Mouse (Mus musculus) thymus, adult 2 months (tissue): ENCODE results near the gene Tmem88b. TPM values are rescaled to one million over a fixed set of nuclear protein-coding genes. Genes with fewer than 3 reads are reported as not detected.

Experiments
- DNase-seq: peaks from one replicate; pipeline ENCODE4 v3.0.0; 2021
- H3K27ac ChIP-seq: fragments of 200-500 bp; 2 replicates; pipeline ENCODE4 v1.5.1; 2012; ENCODE audit warnings: low read length, control low read depth; ENCODE audit not compliant: control insufficient read depth, insufficient read depth
- H3K27me3 ChIP-seq: fragments of 200-500 bp; 2 replicates; pipeline ENCODE4 v1.6.1; 2012; ENCODE audit warnings: mild to moderate bottlenecking, low read length, moderate library complexity, mixed read lengths; ENCODE audit not compliant: control insufficient read depth, insufficient read depth
- H3K36me3 ChIP-seq: fragments of 200-500 bp; 2 replicates; pipeline ENCODE4 v1.6.1; 2012; ENCODE audit warnings: mild to moderate bottlenecking, low read length, moderate library complexity; ENCODE audit not compliant: control insufficient read depth, insufficient read depth
- H3K4me1 ChIP-seq: fragments of 200-500 bp; replicated peaks from 2 replicates; pipeline ENCODE4 v1.6.1; 2012; ENCODE audit warnings: low read length; ENCODE audit not compliant: control insufficient read depth, insufficient read depth
- H3K4me3 ChIP-seq: fragments of 200-500 bp; 2 replicates; pipeline ENCODE4 v1.5.1; 2012; ENCODE audit warnings: mild to moderate bottlenecking, low read length, control low read depth, moderate library complexity; ENCODE audit not compliant: control insufficient read depth, insufficient read depth
- CTCF ChIP-seq: fragments of 200-500 bp; IDR thresholded peaks from 2 replicates; pipeline ENCODE4 v1.5.1; 2012; ENCODE audit warnings: mild to moderate bottlenecking, control low read depth, low read length, moderate library complexity, borderline replicate concordance; ENCODE audit not compliant: control insufficient read depth, poor library complexity, insufficient read depth; ENCODE audit errors: extremely low read depth
- POLR2A ChIP-seq: fragments of 200-500 bp; IDR thresholded peaks from 2 replicates; pipeline ENCODE4 v1.6.1; 2012; ENCODE audit warnings: mild to moderate bottlenecking, low read length, control low read depth, moderate library complexity; ENCODE audit not compliant: control insufficient read depth, poor library complexity, insufficient read depth; ENCODE audit errors: extremely low read depth
- WGBS: fragments of 180-500 bp; shearing (Covaris S2); methylation state at CpG from one replicate; pipeline ENCODE4 v1.1.7; 2018; 5-methylcytosine and 5-hydroxymethylcytosine counted together
- polyA plus RNA-seq: library from polyadenylated mRNA; depleted of rRNA; stranded (reverse); fragments of >200 nt; gene quantifications from 2 replicates; pipeline ENCODE4 v1.2.3, GENCODE M21; 2012

The Tmem88b gene
- polyA plus RNA-seq, 1 experiment, result 0.58 TPM

- WGBS, result 50% methylated on average over 8 of the region's 8 CpGs
- TF ChIP-seq CTCF (no peak), POLR2A (no peak)
- Histone ChIP-seq H3K4me3 (no peak overlapping the region), H3K36me3 (peaks cover 8% of the 10 kb centered on the region; the same call in 1 of the 2 replicates), H3K27me3 (no peaks in the 10 kb centered on the region), H3K4me1 (peaks cover 17% of the 10 kb centered on the region), H3K27ac (no peak overlapping the region)
- no peak for DNase-seq
These were observed 44.9 kb upstream of the Tmem88b start for GRCm38 (mm10) chr4:155830596-155830995.

GRCm38 (mm10) chr4:155829866-155830265 is 44.2 kb upstream of the Tmem88b start:
- 94% methylated on average over 4 of the region's 4 CpGs for WGBS
- DNase-seq, result no peak
- Histone ChIP-seq H3K36me3 (peaks cover 15% of the 10 kb centered on the region), H3K4me1 (peaks cover 17% of the 10 kb centered on the region), H3K27me3 (no peaks in the 10 kb centered on the region), H3K4me3 (no peak overlapping the region), H3K27ac (no peak overlapping the region)
- TF ChIP-seq CTCF, result no peak
- no peak for TF ChIP-seq POLR2A

GRCm38 (mm10) chr4:155823443-155823842 is 37.8 kb upstream of the Tmem88b start:
- H3K27ac ChIP-seq, result no peak overlapping the region
- TF ChIP-seq POLR2A (no peak), CTCF (no peak)
- H3K4me3 ChIP-seq, result no peak overlapping the region
- no peaks in the 10 kb centered on the region for H3K27me3 ChIP-seq
- peaks cover 74% of the 10 kb centered on the region for H3K36me3 ChIP-seq
- no peaks in the 10 kb centered on the region for H3K4me1 ChIP-seq
- 98% methylated on average over 16 of the region's 16 CpGs for WGBS
- no peak for DNase-seq

- H3K4me3 ChIP-seq, result no peak overlapping the region
- DNase-seq, result no peak
- 89% methylated on average over 7 of the region's 7 CpGs for WGBS
- H3K27me3 ChIP-seq, result no peaks in the 10 kb centered on the region
- no peak overlapping the region for H3K27ac ChIP-seq
- H3K4me1 ChIP-seq, result no peaks in the 10 kb centered on the region
- peaks cover 93% of the 10 kb centered on the region for H3K36me3 ChIP-seq
- TF ChIP-seq CTCF, result no peak
- no peak for TF ChIP-seq POLR2A
These were observed 35.4 kb upstream of the Tmem88b start for GRCm38 (mm10) chr4:155821025-155821424.

- Histone ChIP-seq H3K36me3 (peaks cover 86% of the 10 kb centered on the region), H3K27me3 (no peaks in the 10 kb centered on the region), H3K4me3 (no peak overlapping the region), H3K4me1 (peaks cover 5% of the 10 kb centered on the region; the same call in 1 of the 2 replicates), H3K27ac (no peak overlapping the region)
- TF ChIP-seq POLR2A, result no peak
- no peak for TF ChIP-seq CTCF
- no peak for DNase-seq
- 92% methylated on average over 4 of the region's 4 CpGs for WGBS
These were observed 31.9 kb upstream of the Tmem88b start for GRCm38 (mm10) chr4:155817533-155817932.

GRCm38 (mm10) chr4:155812665-155813181 is 27.0 kb upstream of the Tmem88b start:
- peaks cover 5% of the 10 kb centered on the region; the same call in 1 of the 2 replicates for H3K4me1 ChIP-seq
- H3K4me3 ChIP-seq, result peak overlapping the region; percentile 77
- peaks cover 67% of the 10 kb centered on the region for H3K36me3 ChIP-seq
- peak; percentile 39 for DNase-seq
- peak overlapping the region; percentile 23 for H3K27ac ChIP-seq
- no peaks in the 10 kb centered on the region for H3K27me3 ChIP-seq
- TF ChIP-seq CTCF (no peak), POLR2A (no peak)
- under 1% methylated on average over 49 of the region's 49 CpGs for WGBS

GRCm38 (mm10) chr4:155811929-155812664 is 26.4 kb upstream of the Tmem88b start, which contains the start of gene Ccnl2:
Gene Ccnl2, plus strand, starts transcription at chr4:155812489.
- under 1% methylated on average over 60 of the region's 60 CpGs for WGBS
- H3K4me1 ChIP-seq, result peaks cover 5% of the 10 kb centered on the region; the same call in 1 of the 2 replicates
- DNase-seq, result peak; percentile 90
- no peaks in the 10 kb centered on the region for H3K27me3 ChIP-seq
- H3K27ac ChIP-seq, result peak within 1 kb of the TSS; percentile 88
- H3K4me3 ChIP-seq, result peak within 1 kb of the TSS; percentile 77
- H3K36me3 ChIP-seq, result peaks cover 65% of the 10 kb centered on the region
- TF ChIP-seq CTCF, result peak; percentile 74
- peak; percentile 81 for TF ChIP-seq POLR2A
